10 mouse cellular contexts compared by ENCODE assay signal in genomic region chr5:53509465-53509864, GRCm38 (mm10). TPM values are rescaled to one million over a fixed set of nuclear protein-coding genes. Genes with fewer than 3 reads are reported as not detected.
DNase-seq lines count a peak whose midpoint lies in the region; ATAC-seq and TF ChIP-seq lines count a peak whose summit lies in the region.
"Had no signal": no experiment of that assay in that cellular context is flagged by ENCODE, and none has a peak within 500 bp of the region (broad histone marks: within the 10 kb centered on the region; RNA-seq: fewer than 3 reads in every experiment).

No protein-coding gene starts in this region.

- no peaks in the 10 kb centered on the region for H3K36me3 ChIP-seq in intestine, embryonic 16.5 days (ENCODE audit: control insufficient read depth, insufficient read depth, low read length)
- H3K36me3 ChIP-seq in intestine, postnatal 0 days (ENCODE audit: control insufficient read depth, insufficient read depth): no peaks in the 10 kb centered on the region
- H3K36me3 ChIP-seq in C2C12 (ENCODE audit: control insufficient read depth, insufficient read depth): no peaks in the 10 kb centered on the region
- H3K36me3 ChIP-seq: embryonic facial prominence, embryonic 12.5 days; hindbrain, embryonic 12.5 days had no signal

- no peaks in the 10 kb centered on the region for H3K79me3 ChIP-seq in C2C12 (ENCODE audit: low read depth)

- WGBS in intestine, embryonic 16.5 days: 55% methylated on average over 10 of the region's 10 CpGs
- WGBS in intestine, postnatal 0 days: 60% methylated on average over 10 of the region's 10 CpGs
- 79% methylated on average over 10 of the region's 10 CpGs for WGBS in cerebellum, adult 2 months

- H3ac ChIP-seq in C2C12 (ENCODE audit: control insufficient read depth, insufficient read length, low read depth): no peak overlapping the region

- no peak overlapping the region for H3K4me2 ChIP-seq in intestine, embryonic 16.5 days (ENCODE audit: low read depth, low read length)
- no peak overlapping the region for H3K4me2 ChIP-seq in intestine, postnatal 0 days (replicated peaks; ENCODE audit: low read depth)
- H3K4me2 ChIP-seq: embryonic facial prominence, embryonic 12.5 days; hindbrain, embryonic 12.5 days had no signal

- H3K4me1 ChIP-seq in intestine, embryonic 16.5 days (ENCODE audit: control insufficient read depth, insufficient read depth, low read length): no peaks in the 10 kb centered on the region
- no peaks in the 10 kb centered on the region for H3K4me1 ChIP-seq in intestine, postnatal 0 days (replicated peaks; ENCODE audit: control insufficient read depth, insufficient read depth, low read length)
- H3K4me1 ChIP-seq in brown adipose tissue, adult 24 weeks (ENCODE audit: control insufficient read depth, insufficient read depth, insufficient read length, low read length): no peaks in the 10 kb centered on the region
- no peaks in the 10 kb centered on the region for H3K4me1 ChIP-seq in cerebellum, adult 2 months (ENCODE audit: control insufficient read depth, insufficient read depth, low read length)
- H3K4me1 ChIP-seq: embryonic facial prominence, embryonic 12.5 days; hindbrain, embryonic 12.5 days had no signal

- ATAC-seq in intestine, embryonic 16.5 days: no peak
- no peak for ATAC-seq in intestine, postnatal 0 days

- H3K27ac ChIP-seq in intestine, embryonic 16.5 days (ENCODE audit: low read length): 0 out of 2 replicates have a peak overlapping the region, but pooled peaks have one; percentile 10
- H3K27ac ChIP-seq in intestine, postnatal 0 days (ENCODE audit: low read depth, low read length): no peak overlapping the region
- peak overlapping the region; percentile 71 for H3K27ac ChIP-seq in brown adipose tissue, adult 24 weeks (replicated peaks; ENCODE audit: low read depth, low read length)
- no peak overlapping the region for H3K27ac ChIP-seq in cerebellum, adult 2 months (ENCODE audit: insufficient read depth, low read length)
- H3K27ac ChIP-seq: embryonic facial prominence, embryonic 12.5 days; hindbrain, embryonic 12.5 days had no signal

- no peak for TF ChIP-seq POLR2A in cerebellum, adult 2 months (IDR thresholded peaks at IDR 0.05; ENCODE audit: borderline replicate concordance, insufficient read depth, low read length)

- DNase-seq in lung, postnatal 10 days: peak; percentile 37
- DNase-seq in thymus, postnatal 10 days (ENCODE audit: low spot score in 2 of 2): no peak
- no peak for DNase-seq in retina, embryonic 14.5 days (ENCODE audit: low spot score)
- no peak for DNase-seq in cerebellum, adult 2 months

- no peak overlapping the region for H3K9ac ChIP-seq in intestine, embryonic 16.5 days (ENCODE audit: low read depth, low read length)
- no peak overlapping the region for H3K9ac ChIP-seq in intestine, postnatal 0 days (ENCODE audit: low read depth, low read length)
- H3K9ac ChIP-seq: embryonic facial prominence, embryonic 12.5 days; hindbrain, embryonic 12.5 days had no signal

- H3K9me3 ChIP-seq in intestine, embryonic 16.5 days (ENCODE audit: control insufficient read depth, low read length): no peaks in the 10 kb centered on the region; the same call in 1 of the 2 replicates
- no peaks in the 10 kb centered on the region for H3K9me3 ChIP-seq in intestine, postnatal 0 days (ENCODE audit: control insufficient read depth)
- H3K9me3 ChIP-seq: embryonic facial prominence, embryonic 12.5 days; hindbrain, embryonic 12.5 days had no signal

- no peak overlapping the region for H3K4me3 ChIP-seq in intestine, embryonic 16.5 days (ENCODE audit: low read length)
- H3K4me3 ChIP-seq in intestine, postnatal 0 days (ENCODE audit: low read depth, low read length): no peak overlapping the region
- H3K4me3 ChIP-seq in C2C12 (ENCODE audit: insufficient read depth, poor library complexity, severe bottlenecking): no peak overlapping the region
- no peak overlapping the region for H3K4me3 ChIP-seq in brown adipose tissue, adult 24 weeks (ENCODE audit: insufficient read depth, low read depth, low read length)
- no peak overlapping the region for H3K4me3 ChIP-seq in cerebellum, adult 2 months (replicated peaks; ENCODE audit: insufficient read depth, low read depth, low read length)
- H3K4me3 ChIP-seq: embryonic facial prominence, embryonic 12.5 days; hindbrain, embryonic 12.5 days had no signal

- H3K27me3 ChIP-seq in intestine, embryonic 16.5 days (replicated peaks; ENCODE audit: control insufficient read depth, insufficient read depth, low read length): no peaks in the 10 kb centered on the region
- no peaks in the 10 kb centered on the region for H3K27me3 ChIP-seq in intestine, postnatal 0 days (replicated peaks; ENCODE audit: control insufficient read depth, insufficient read depth, low read length)
- H3K27me3 ChIP-seq in C2C12 (ENCODE audit: control insufficient read depth, insufficient read depth, insufficient read length): no peaks in the 10 kb centered on the region
- no peaks in the 10 kb centered on the region for H3K27me3 ChIP-seq in cerebellum, adult 2 months (ENCODE audit: control insufficient read depth, insufficient read depth, low read length)
- H3K27me3 ChIP-seq: embryonic facial prominence, embryonic 12.5 days; hindbrain, embryonic 12.5 days had no signal

- no peaks in the 10 kb centered on the region for H3K79me2 ChIP-seq in C2C12 (ENCODE audit: control insufficient read depth, insufficient read depth)

- TF ChIP-seq CTCF in intestine, postnatal 0 days (IDR thresholded peaks at IDR 0.05; ENCODE audit: low read depth): no peak
- no peak for TF ChIP-seq CTCF in C2C12 (IDR thresholded peaks at IDR 0.05; ENCODE audit: control insufficient read depth, insufficient read depth, insufficient read length)
- no peak for TF ChIP-seq CTCF in cerebellum, adult 2 months (IDR thresholded peaks at IDR 0.05; ENCODE audit: borderline replicate concordance, insufficient read depth, low read depth, low read length)

TF ChIP-seq in C2C12, 6 proteins besides CTCF, POLR2A, EP300 and RAD21:
- TF ChIP-seq FOSL1 (IDR thresholded peaks at IDR 0.05; ENCODE audit: insufficient read depth, low read length, poor library complexity, severe bottlenecking) (no peak), CEBPB (IDR thresholded peaks at IDR 0.05; ENCODE audit: low read depth) (peak; percentile 70), MYOD1 (IDR thresholded peaks at IDR 0.05; ENCODE audit: control insufficient read depth, insufficient read length, low read depth) (no peak), MYOG (IDR thresholded peaks at IDR 0.05; ENCODE audit: control insufficient read depth, extremely low read depth, insufficient read length) (no peak)

RNA-seq across cellular contexts. Expression of gene Rbpj, which starts 43.5 kb away (rescaled TPM):
- 19.8 and 20.3 TPM in 2 replicates for polyA plus RNA-seq in intestine, embryonic 16.5 days (2015; fragmentation: Nextera tagmentation; extraction: Ambion mirVana)
- polyA plus RNA-seq in intestine, postnatal 0 days (2015; fragmentation: Nextera tagmentation; extraction: Ambion mirVana): 14.2 and 15.0 TPM in 2 replicates
- polyA plus RNA-seq in C2C12 (2012; fragmentation: generic; extraction: Trizol): 8.1 TPM
- 10.1 and 13.3 TPM in 2 replicates for polyA plus RNA-seq in brown adipose tissue, adult 24 weeks (2012; ENCODE audit: insufficient read depth, insufficient read length, missing spikeins)
- polyA plus RNA-seq in cerebellum, adult 2 months (2012; rRNA removed): 19.6 and 22.6 TPM in 2 replicates

Comparison
In these comparisons a context has a peak if more than half of its experiments do, and no peak if none do; other contexts are left out.
1. H3K27ac ChIP-seq: peak in intestine, embryonic 16.5 days (single experiment) and brown adipose tissue, adult 24 weeks (single experiment); none in intestine, postnatal 0 days (single experiment) and cerebellum, adult 2 months (single experiment).